Mouse (Mus musculus): ENCODE results near the gene Rras.

Gene Rras

DNA sequence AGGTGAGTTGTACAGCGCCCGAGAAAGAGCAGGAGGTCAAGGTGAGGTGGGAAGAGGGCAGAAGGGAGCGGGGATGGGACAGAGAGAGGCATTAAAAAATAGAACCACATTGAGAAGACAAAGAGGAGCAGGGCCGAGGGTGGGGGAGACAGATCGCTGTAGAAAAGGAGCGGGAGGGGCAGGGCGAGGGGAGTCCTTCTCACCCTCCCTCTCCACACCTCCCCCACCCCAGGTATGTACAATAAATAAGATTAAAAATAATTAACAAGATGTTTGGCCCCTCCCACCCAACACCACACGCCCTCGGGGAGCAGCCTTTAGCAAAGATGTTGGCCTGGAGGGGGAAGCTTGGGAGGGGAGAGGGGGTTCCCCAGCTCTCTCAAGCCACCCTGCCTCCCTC lies 10.0 kb downstream of the Rras start:
- no peak for DNase-seq (ENCODE audit: low spot score)

- DNase-seq (ENCODE audit: low spot score) = no peak
Observed at GRCm38 (mm10) chr7:45028351-45028750, 10.6 kb downstream of the Rras start.

- no peak for DNase-seq (ENCODE audit: low spot score)
Observed at GRCm38 (mm10) chr7:45029995-45030394, 12.2 kb downstream of the Rras start.

GRCm38 (mm10) chr7:45030857-45031256 lies 13.1 kb downstream of the Rras start:
- DNase-seq (ENCODE audit: low spot score) = no peak

- no peak for DNase-seq (ENCODE audit: low spot score)
Observed at GRCm38 (mm10) chr7:45033722-45034359, 16.1 kb downstream of the Rras start.

GRCm38 (mm10) chr7:45035631-45036030 lies 17.9 kb downstream of the Rras start:
- DNase-seq (ENCODE audit: low spot score) = no peak

GRCm38 (mm10) chr7:45036702-45037101 lies 18.9 kb downstream of the Rras start:
- no peak for DNase-seq (ENCODE audit: low spot score)

GRCm38 (mm10) chr7:45037720-45038361 lies 20.1 kb downstream of the Rras start:
- DNase-seq (ENCODE audit: low spot score) = no peak

GRCm38 (mm10) chr7:45038411-45038810 lies 20.6 kb downstream of the Rras start:
- DNase-seq (ENCODE audit: low spot score) = no peak

GRCm38 (mm10) chr7:45040851-45041250 lies 23.1 kb downstream of the Rras start:
- no peak for DNase-seq (ENCODE audit: low spot score)

GRCm38 (mm10) chr7:45043307-45043706 lies 25.5 kb downstream of the Rras start:
- no peak for DNase-seq (ENCODE audit: low spot score)

- DNase-seq (ENCODE audit: low spot score) = no peak
Observed at GRCm38 (mm10) chr7:45045741-45046140, 28.0 kb downstream of the Rras start.

GRCm38 (mm10) chr7:45046853-45047350 lies 29.1 kb downstream of the Rras start:
- DNase-seq (ENCODE audit: low spot score) = no peak

- no peak for DNase-seq (ENCODE audit: low spot score)
Observed at GRCm38 (mm10) chr7:45047491-45047890, 29.7 kb downstream of the Rras start.

GRCm38 (mm10) chr7:45048001-45048890 lies 30.5 kb downstream of the Rras start:
- DNase-seq (ENCODE audit: low spot score) = no peak

- DNase-seq (ENCODE audit: low spot score) = no peak
Observed at GRCm38 (mm10) chr7:45048923-45049657, 31.3 kb downstream of the Rras start.

DNA sequence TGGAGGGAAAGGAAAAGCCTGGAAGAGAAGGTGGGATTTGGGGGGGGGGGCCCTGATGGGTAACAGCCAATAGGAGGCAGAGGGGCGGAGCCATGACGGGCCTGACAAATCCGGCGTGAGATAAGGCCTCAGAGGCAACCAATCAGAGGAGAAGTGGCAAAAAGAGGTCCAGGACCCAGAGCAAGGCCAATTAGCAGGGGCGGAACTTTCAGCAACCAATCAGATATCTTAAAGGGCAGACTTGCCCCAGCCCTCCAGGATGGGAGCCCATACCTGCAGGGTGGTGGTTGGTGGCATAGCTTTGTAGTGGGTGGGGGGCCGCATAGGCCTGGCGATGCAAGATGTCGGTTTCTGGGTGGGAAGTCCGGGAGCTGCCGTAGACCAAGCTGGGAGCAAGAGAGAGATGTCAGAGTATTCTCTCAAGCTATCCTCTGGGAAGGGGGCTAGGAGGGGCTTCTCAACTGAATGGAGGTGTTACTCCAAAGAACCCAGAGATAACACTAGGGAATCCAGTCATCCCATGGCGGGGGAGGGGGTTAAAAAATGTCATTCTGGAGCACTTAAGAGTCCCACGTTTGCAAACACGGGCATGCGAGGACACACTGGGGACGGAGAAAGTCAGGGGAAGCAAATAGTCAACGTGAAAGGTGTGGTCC lies 33.3 kb downstream of the Rras start:
- DNase-seq (ENCODE audit: low spot score) = peak; percentile 84

DNA sequence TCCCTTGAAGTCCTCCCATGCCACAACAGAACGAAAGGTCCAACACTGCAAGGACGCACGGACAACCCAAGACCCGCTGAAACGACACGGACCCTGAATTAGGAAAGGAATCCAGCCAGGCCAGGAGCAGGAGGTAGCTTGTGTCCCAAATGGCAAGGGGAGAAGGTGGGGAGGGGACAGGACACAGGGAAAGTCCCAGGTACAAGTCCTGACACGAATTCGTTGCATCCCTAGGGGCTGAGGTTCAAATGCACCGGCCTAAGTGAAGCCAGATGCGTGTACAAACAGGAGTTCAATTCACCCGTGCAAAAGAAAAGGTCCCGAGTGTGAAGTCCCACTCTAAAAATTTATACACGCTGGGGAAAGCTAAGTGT lies 33.8 kb downstream of the Rras start:
- no peak for DNase-seq (ENCODE audit: low spot score)

DNA sequence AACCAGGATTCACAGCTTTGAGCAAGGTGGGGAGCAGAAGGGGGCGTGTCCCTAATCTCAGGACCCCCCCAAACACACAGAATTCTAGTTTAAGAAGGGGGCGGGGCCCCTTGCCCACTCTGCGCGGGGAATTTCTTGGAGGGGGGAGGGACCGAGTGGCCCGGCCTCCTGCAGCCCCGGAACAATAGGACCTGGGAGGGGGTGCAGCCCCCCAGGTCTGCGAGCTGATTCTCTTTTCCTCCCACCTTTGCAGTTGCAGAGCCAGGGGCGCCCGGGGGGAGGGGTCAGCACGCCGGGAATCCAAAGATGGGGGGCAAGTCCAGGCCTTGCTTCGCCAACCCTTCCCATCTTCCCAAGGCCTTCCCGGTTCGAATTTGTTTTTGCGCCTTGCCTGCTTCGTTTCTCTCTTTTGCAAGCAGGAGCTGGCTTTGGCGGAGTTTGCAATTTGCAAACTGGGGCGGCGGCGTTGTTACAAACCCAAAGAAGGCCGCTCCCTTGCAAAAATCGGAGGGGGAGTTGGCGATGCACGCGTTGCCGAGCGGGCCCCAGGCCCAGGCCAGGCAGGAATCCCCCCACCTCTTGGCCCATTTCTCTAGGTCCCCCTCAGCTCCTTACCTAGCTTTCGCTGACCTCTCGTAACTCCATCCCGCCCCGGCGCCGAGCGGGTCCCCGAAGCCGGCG lies 34.6 kb downstream of the Rras start:
- peak; percentile 59 for DNase-seq (ENCODE audit: low spot score)

GRCm38 (mm10) chr7:45052862-45053116 lies 35.0 kb downstream of the Rras start, which contains the start of gene Prr12:
Gene Prr12 (minus strand): TSS chr7:45052881.
- no peak for DNase-seq (ENCODE audit: low spot score)

Data from testis, postnatal 14 days (tissue).